Mouse (Mus musculus): Measurements from ENCODE around the gene Rab40c. TPM values are rescaled to one million over a fixed set of nuclear protein-coding genes. Genes with fewer than 3 reads are reported as not detected.

Rab40c gene
- polyA plus RNA-seq, 1 experiment = 18.3 TPM

- TF ChIP-seq MAX (IDR thresholded peaks at IDR 0.05; ENCODE audit: low read depth) = no peak
- no peak for TF ChIP-seq POLR2AphosphoS2 (IDR thresholded peaks at IDR 0.05; ENCODE audit: insufficient read length, low read depth)
- no peak for TF ChIP-seq USF1 (IDR thresholded peaks at IDR 0.05; ENCODE audit: low read depth)
- TF ChIP-seq CEBPB (IDR thresholded peaks at IDR 0.05; ENCODE audit: insufficient read depth, poor library complexity, severe bottlenecking) = no peak
- TF ChIP-seq MYOD1 (IDR thresholded peaks at IDR 0.05; ENCODE audit: control insufficient read depth in 1 of 3, insufficient read length in 2 of 3, low read depth in 2 of 3) = no peak
- no peak for TF ChIP-seq TCF12 (IDR thresholded peaks at IDR 0.05; ENCODE audit: insufficient read depth, poor library complexity, severe bottlenecking)
- no peak for TF ChIP-seq REST (IDR thresholded peaks at IDR 0.05; ENCODE audit: insufficient read depth, insufficient read length)
- TF ChIP-seq SRF (IDR thresholded peaks at IDR 0.05; ENCODE audit: control insufficient read depth, insufficient read length, low read depth) = no peak
- no peak for TF ChIP-seq E2F4 (IDR thresholded peaks at IDR 0.05; ENCODE audit: insufficient read depth)
- TF ChIP-seq POLR2A (IDR thresholded peaks at IDR 0.05; ENCODE audit: insufficient read length, low read depth) = no peak
- no peak for TF ChIP-seq TCF3 (IDR thresholded peaks at IDR 0.05; ENCODE audit: insufficient read length, low read depth)
- TF ChIP-seq MYOG (IDR thresholded peaks at IDR 0.05; ENCODE audit: control insufficient read depth in 1 of 3, insufficient read depth in 1 of 3, insufficient read length in 2 of 3, low read depth in 2 of 3) = no peak
- Histone ChIP-seq H3K4me3 (no peak overlapping the region), H3K27me3 (ENCODE audit: control insufficient read depth, insufficient read depth, insufficient read length) (no peaks in the 10 kb centered on the region), H3K36me3 (ENCODE audit: control insufficient read depth, insufficient read depth) (peaks cover 13% of the 10 kb centered on the region), H3K4me2 (ENCODE audit: low read depth) (no peak overlapping the region), H3K79me2 (ENCODE audit: control insufficient read depth, insufficient read depth) (peaks cover 14% of the 10 kb centered on the region), H3ac (ENCODE audit: control insufficient read depth, insufficient read length) (no peak overlapping the region)
These were observed 79.9 kb downstream of the Rab40c start for GRCm38 (mm10) chr17:25839455-25840235.

GRCm38 (mm10) chr17:25838904-25839303 is 80.6 kb downstream of the Rab40c start:
- H3K79me2 ChIP-seq (ENCODE audit: control insufficient read depth, insufficient read depth) = peaks cover 20% of the 10 kb centered on the region
- TF ChIP-seq MYOG (IDR thresholded peaks at IDR 0.05; ENCODE audit: control insufficient read depth in 1 of 3, insufficient read depth in 1 of 3, insufficient read length in 2 of 3, low read depth in 2 of 3) = no peak
- H3K36me3 ChIP-seq (ENCODE audit: control insufficient read depth, insufficient read depth) = peaks cover 13% of the 10 kb centered on the region
- H3K27me3 ChIP-seq (ENCODE audit: control insufficient read depth, insufficient read depth, insufficient read length) = no peaks in the 10 kb centered on the region
- H3K4me3 ChIP-seq = no peak overlapping the region
- no peak overlapping the region for H3K4me2 ChIP-seq (ENCODE audit: low read depth)
- no peak overlapping the region for H3ac ChIP-seq (ENCODE audit: control insufficient read depth, insufficient read length)

GRCm38 (mm10) chr17:25837533-25837932 is 82.0 kb downstream of the Rab40c start:
- H3K36me3 ChIP-seq (ENCODE audit: control insufficient read depth, insufficient read depth) = peaks cover 13% of the 10 kb centered on the region
- H3K4me2 ChIP-seq (ENCODE audit: low read depth) = no peak overlapping the region
- TF ChIP-seq REST (IDR thresholded peaks at IDR 0.05; ENCODE audit: insufficient read depth, insufficient read length) = no peak
- peak; percentile 34 for TF ChIP-seq POLR2AphosphoS2 (IDR thresholded peaks at IDR 0.05; ENCODE audit: insufficient read length, low read depth)
- no peak for TF ChIP-seq TCF12 (IDR thresholded peaks at IDR 0.05; ENCODE audit: insufficient read depth, poor library complexity, severe bottlenecking)
- TF ChIP-seq SRF (IDR thresholded peaks at IDR 0.05; ENCODE audit: control insufficient read depth, insufficient read length, low read depth) = no peak
- TF ChIP-seq E2F4 (IDR thresholded peaks at IDR 0.05; ENCODE audit: insufficient read depth) = no peak
- no peak overlapping the region for H3ac ChIP-seq (ENCODE audit: control insufficient read depth, insufficient read length)
- no peak overlapping the region for H3K4me3 ChIP-seq
- peaks cover 14% of the 10 kb centered on the region for H3K79me2 ChIP-seq (ENCODE audit: control insufficient read depth, insufficient read depth)
- no peaks in the 10 kb centered on the region for H3K27me3 ChIP-seq (ENCODE audit: control insufficient read depth, insufficient read depth, insufficient read length)

GRCm38 (mm10) chr17:25837076-25837410 is 82.5 kb downstream of the Rab40c start, which contains the start of gene Rhbdl1:
TSS of gene Rhbdl1 (minus strand) at chr17:25837295.
- H3K36me3 ChIP-seq (ENCODE audit: control insufficient read depth, insufficient read depth) = peaks cover 13% of the 10 kb centered on the region
- H3K79me2 ChIP-seq (ENCODE audit: control insufficient read depth, insufficient read depth) = peaks cover 17% of the 10 kb centered on the region
- H3K4me2 ChIP-seq (ENCODE audit: low read depth) = no peak within 1 kb of the TSS
- TF ChIP-seq SRF (IDR thresholded peaks at IDR 0.05; ENCODE audit: control insufficient read depth, insufficient read length, low read depth) (no peak), POLR2AphosphoS2 (IDR thresholded peaks at IDR 0.05; ENCODE audit: insufficient read length, low read depth) (peak; percentile 88)
- no peak within 1 kb of the TSS for H3ac ChIP-seq (ENCODE audit: control insufficient read depth, insufficient read length)
- H3K4me3 ChIP-seq = no peak within 1 kb of the TSS
- H3K27me3 ChIP-seq (ENCODE audit: control insufficient read depth, insufficient read depth, insufficient read length) = no peaks in the 10 kb centered on the region

GRCm38 (mm10) chr17:25836397-25837075 is 83.0 kb downstream of the Rab40c start:
- H3K4me3 ChIP-seq = no peak overlapping the region

More at GRCm38 (mm10) chr17:25836397-25837075, 83.0 kb downstream of the Rab40c start:
- H3K36me3 ChIP-seq (ENCODE audit: control insufficient read depth, insufficient read depth) = peaks cover 13% of the 10 kb centered on the region
- peaks cover 22% of the 10 kb centered on the region for H3K79me2 ChIP-seq (ENCODE audit: control insufficient read depth, insufficient read depth)
- no peak overlapping the region for H3ac ChIP-seq (ENCODE audit: control insufficient read depth, insufficient read length)
- no peak overlapping the region for H3K4me2 ChIP-seq (ENCODE audit: low read depth)
- H3K27me3 ChIP-seq (ENCODE audit: control insufficient read depth, insufficient read depth, insufficient read length) = no peaks in the 10 kb centered on the region
- TF ChIP-seq REST (IDR thresholded peaks at IDR 0.05; ENCODE audit: insufficient read depth, insufficient read length) (no peak), CEBPB (IDR thresholded peaks at IDR 0.05; ENCODE audit: insufficient read depth, poor library complexity, severe bottlenecking) (no peak), MAX (IDR thresholded peaks at IDR 0.05; ENCODE audit: low read depth) (no peak), TCF12 (IDR thresholded peaks at IDR 0.05; ENCODE audit: insufficient read depth, poor library complexity, severe bottlenecking) (no peak), MYOD1 (IDR thresholded peaks at IDR 0.05; ENCODE audit: control insufficient read depth in 1 of 3, insufficient read length in 2 of 3, low read depth in 2 of 3) (peak in 1 of 3 experiments; percentile 8), POLR2A (IDR thresholded peaks at IDR 0.05; ENCODE audit: insufficient read length, low read depth) (peak; percentile 6), SRF (IDR thresholded peaks at IDR 0.05; ENCODE audit: control insufficient read depth, insufficient read length, low read depth) (no peak), USF1 (IDR thresholded peaks at IDR 0.05; ENCODE audit: low read depth) (no peak), POLR2AphosphoS2 (IDR thresholded peaks at IDR 0.05; ENCODE audit: insufficient read length, low read depth) (no peak), TCF3 (IDR thresholded peaks at IDR 0.05; ENCODE audit: insufficient read length, low read depth) (no peak), MYOG (IDR thresholded peaks at IDR 0.05; ENCODE audit: control insufficient read depth in 1 of 3, insufficient read depth in 1 of 3, insufficient read length in 2 of 3, low read depth in 2 of 3) (no peak), E2F4 (IDR thresholded peaks at IDR 0.05; ENCODE audit: insufficient read depth) (no peak)
